Mouse (Mus musculus) stomach, postnatal 0 days (tissue): ENCODE data around the gene Serpina3i. TPM values are rescaled to one million over a fixed set of nuclear protein-coding genes. Genes with fewer than 3 reads are reported as not detected.
"Not testable (repeated sequence)": the region's sequence is repeated elsewhere in the genome, so short reads cannot be mapped to it uniquely, and the experiment has no call there.

Source experiments
- ATAC-seq: fragments of 200-750 bp; cut with Nextera tagmentation; 2 replicates; pipeline ENCODE4 v1.8.0; 2017; ENCODE audit not compliant: low FRiP score, low TSS enrichment
- DNase-seq: peaks from one replicate; pipeline ENCODE4 v3.0.0-alpha.2; 2016; ENCODE audit warnings: low spot score
- H3K27ac ChIP-seq: fragments of 300-500 bp; sonication (generic); replicated peaks from 2 replicates; pipeline ENCODE4 v1.5.1; 2014; ENCODE audit warnings: mild to moderate bottlenecking, control low read depth
- H3K27me3 ChIP-seq: fragments of 300-500 bp; sonication (generic); 2 replicates; pipeline ENCODE4 v1.6.1; 2014; ENCODE audit warnings: low read length; ENCODE audit not compliant: control insufficient read depth, insufficient read depth
- H3K36me3 ChIP-seq: fragments of 300-500 bp; sonication (generic); 2 replicates; pipeline ENCODE4 v1.6.1; 2014; ENCODE audit warnings: low read length, mixed read lengths; ENCODE audit not compliant: control insufficient read depth, insufficient read depth
- H3K4me1 ChIP-seq: fragments of 300-500 bp; sonication (generic); replicated peaks from 2 replicates; pipeline ENCODE4 v1.6.1; 2014; ENCODE audit warnings: antibody characterized with exemption; ENCODE audit not compliant: control insufficient read depth, insufficient read depth
- H3K4me2 ChIP-seq: fragments of 300-500 bp; sonication (generic); replicated peaks from 2 replicates; pipeline ENCODE4 v1.6.1; 2014; ENCODE audit warnings: low read depth, mild to moderate bottlenecking, control low read depth, moderate library complexity
- H3K4me3 ChIP-seq: fragments of 300-500 bp; sonication (generic); 2 replicates; pipeline ENCODE4 v1.5.1; 2014; ENCODE audit warnings: low read depth, low read length, control low read depth
- H3K9ac ChIP-seq: fragments of 300-500 bp; sonication (generic); 2 replicates; pipeline ENCODE4 v1.6.1; 2014; ENCODE audit warnings: mild to moderate bottlenecking, low read length, control low read depth, mixed read lengths
- H3K9me3 ChIP-seq: fragments of 300-500 bp; sonication (generic); 2 replicates; pipeline ENCODE4 v1.6.1; 2016; ENCODE audit warnings: low read length; ENCODE audit not compliant: control insufficient read depth
- CTCF ChIP-seq: IDR thresholded peaks from 2 replicates; pipeline ENCODE4 v1.5.1; 2016; ENCODE audit warnings: antibody characterized with exemption, low read depth, mild to moderate bottlenecking, moderate library complexity
- EP300 ChIP-seq: optimal IDR thresholded peaks from 2 replicates; pipeline ENCODE3; 2016; ENCODE audit warnings: antibody characterized with exemption
- WGBS: fragments of 180-500 bp; shearing (Covaris S2); extraction: QIAGEN DNeasy Blood & Tissue Kit; methylation state at CpG from one replicate; pipeline ENCODE4 v1.1.7; 2014; 5-methylcytosine and 5-hydroxymethylcytosine counted together
- polyA plus RNA-seq: library from polyadenylated mRNA; unstranded; fragments of >200 nt; fragmentation: Nextera tagmentation; extraction: Ambion mirVana; gene quantifications from 2 replicates; pipeline ENCODE4 v1.2.1, GENCODE M21; 2015

The Serpina3i gene
- polyA plus RNA-seq, 1 experiment from 2014 or later = 0.99 TPM

GRCm38 (mm10) chr12:104224598-104225300 is 38.2 kb upstream of the Serpina3i start:
- Histone ChIP-seq H3K4me1 (no peaks in the 10 kb centered on the region), H3K27me3 (no peaks in the 10 kb centered on the region), H3K4me2 (no peak overlapping the region), H3K27ac (no peak overlapping the region), H3K36me3 (no peaks in the 10 kb centered on the region), H3K4me3 (no peak overlapping the region), H3K9ac (no peak overlapping the region), H3K9me3 (no peaks in the 10 kb centered on the region)
- TF ChIP-seq EP300 (no peak), CTCF (no peak)
- no peak for DNase-seq
- whole genome bisulfite sequencing = 62% methylated on average over 7 of the region's 7 CpGs
- no peak for ATAC-seq

- ATAC-seq = no peak
- Histone ChIP-seq H3K27ac (no peak overlapping the region), H3K9ac (no peak overlapping the region), H3K4me1 (no peaks in the 10 kb centered on the region), H3K4me3 (no peak overlapping the region), H3K9me3 (no peaks in the 10 kb centered on the region), H3K4me2 (no peak overlapping the region), H3K27me3 (no peaks in the 10 kb centered on the region), H3K36me3 (no peaks in the 10 kb centered on the region)
- TF ChIP-seq EP300 (no peak), CTCF (no peak)
- DNase-seq = no peak
- 79% methylated on average over 2 of the region's 2 CpGs for WGBS
These were observed 32.2 kb upstream of the Serpina3i start for GRCm38 (mm10) chr12:104230762-104231161.

- H3K4me2 ChIP-seq = no peak within 1 kb of the TSS
- TF ChIP-seq EP300 = no peak
- no peaks in the 10 kb centered on the region for H3K27me3 ChIP-seq
- H3K4me1 ChIP-seq = no peaks in the 10 kb centered on the region
- H3K4me3 ChIP-seq = no peak within 1 kb of the TSS
- 31% methylated on average over 5 of the region's 5 CpGs for WGBS
- no peak within 1 kb of the TSS for H3K9ac ChIP-seq
- H3K36me3 ChIP-seq = no peaks in the 10 kb centered on the region
- DNase-seq = no peak
- H3K27ac ChIP-seq = no peak within 1 kb of the TSS
- H3K9me3 ChIP-seq = no peaks in the 10 kb centered on the region
- ATAC-seq = no peak
These were observed 27.0 kb upstream of the Serpina3i start, which contains the start of gene Serpina3g for GRCm38 (mm10) chr12:104235915-104236314. Serpina3g (plus strand) TSS chr12:104236245.

GRCm38 (mm10) chr12:104238048-104238447 is 24.9 kb upstream of the Serpina3i start:
- H3K9me3 ChIP-seq, H3K4me1 ChIP-seq, ATAC-seq, H3K4me2 ChIP-seq, H3K27me3 ChIP-seq, DNase-seq, H3K4me3 ChIP-seq, H3K36me3 ChIP-seq, H3K9ac ChIP-seq, H3K27ac ChIP-seq: not testable (repeated sequence)
- 83% methylated on average over 1 of the region's 1 CpGs for WGBS

GRCm38 (mm10) chr12:104243307-104243706 is 19.6 kb upstream of the Serpina3i start:
- Histone ChIP-seq H3K27ac (no peak overlapping the region), H3K9me3 (no peaks in the 10 kb centered on the region), H3K4me2 (no peak overlapping the region), H3K4me3 (no peak overlapping the region), H3K4me1 (no peaks in the 10 kb centered on the region), H3K9ac (no peak overlapping the region), H3K27me3 (no peaks in the 10 kb centered on the region), H3K36me3 (no peaks in the 10 kb centered on the region)
- TF ChIP-seq CTCF (no peak), EP300 (no peak)
- DNase-seq (no peak), ATAC-seq (no peak)

DNA sequence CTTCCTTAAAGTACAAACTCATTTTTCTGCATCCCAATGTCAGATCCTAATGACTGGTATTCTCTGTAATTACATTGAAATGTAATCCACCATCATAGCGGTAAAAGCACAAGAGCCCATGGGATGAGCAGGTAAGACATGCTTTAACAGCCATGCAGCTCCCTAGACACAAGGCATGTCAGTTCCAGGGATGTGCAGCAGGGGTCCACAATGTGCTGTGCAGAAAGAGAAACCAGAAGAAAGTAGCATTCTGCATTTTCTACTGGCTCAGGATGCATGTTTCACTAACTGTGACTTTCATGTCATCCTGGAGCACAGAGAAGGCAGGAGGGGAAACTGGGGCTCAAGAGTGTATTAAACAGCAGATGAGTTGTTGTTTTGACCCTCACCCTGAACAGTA is 17.8 kb upstream of the Serpina3i start:
- TF ChIP-seq CTCF = peak; percentile 70
- TF ChIP-seq EP300 = no peak
- H3K27ac ChIP-seq = no peak overlapping the region
- DNase-seq = no peak
- H3K4me1 ChIP-seq = no peaks in the 10 kb centered on the region
- no peaks in the 10 kb centered on the region for H3K27me3 ChIP-seq
- H3K36me3 ChIP-seq = no peaks in the 10 kb centered on the region
- H3K9ac ChIP-seq = no peak overlapping the region
- WGBS = 79% methylated on average over 1 of the region's 1 CpGs
- H3K4me2 ChIP-seq = no peak overlapping the region
- H3K4me3 ChIP-seq = no peak overlapping the region
- no peak for ATAC-seq
- no peaks in the 10 kb centered on the region for H3K9me3 ChIP-seq
